Mouse (Mus musculus): ENCODE data around the gene Rad51b. TPM values are rescaled to one million over a fixed set of nuclear protein-coding genes. Genes with fewer than 3 reads are reported as not detected.

The Rad51b gene
- total RNA-seq, 2 experiments from 2014 or later: 0.47 to 0.69 TPM

DNA sequence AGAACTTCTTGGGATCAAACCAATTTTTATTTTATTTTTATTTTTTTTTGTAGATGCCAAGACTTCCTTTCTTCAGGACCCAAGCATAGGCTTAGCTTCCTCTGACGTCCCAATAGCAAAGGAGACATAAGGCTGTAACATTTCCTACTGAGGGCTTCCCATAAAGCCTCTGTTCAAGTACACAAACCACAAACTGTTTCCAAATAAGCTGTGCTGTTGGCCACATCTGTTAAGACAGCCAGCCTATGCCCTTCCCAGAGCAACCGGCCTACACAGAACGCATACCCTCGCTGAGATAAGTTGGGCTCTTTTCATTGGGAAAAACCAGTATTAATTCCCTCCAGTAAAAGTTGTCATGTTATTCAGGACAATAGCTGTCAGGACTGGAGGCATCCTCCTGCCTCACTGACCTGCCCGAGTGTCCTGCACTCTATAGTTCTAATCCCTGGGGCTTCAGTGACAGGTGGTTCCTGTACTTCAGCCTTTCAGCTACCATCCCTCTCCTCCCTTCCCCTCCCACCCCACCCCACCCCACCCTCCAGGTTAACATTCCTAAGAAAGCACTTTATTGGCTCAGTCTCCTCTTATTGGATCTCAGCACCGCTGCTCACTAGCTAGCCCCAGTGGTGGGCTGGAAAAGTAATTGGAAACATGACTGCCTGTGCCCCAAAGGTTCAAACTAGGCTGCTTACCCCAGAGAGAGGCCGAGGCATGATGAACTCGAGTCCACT is 523.3 kb downstream of the Rad51b start:
- DNase-seq (ENCODE audit: low spot score in 2 of 2): no peak

DNA sequence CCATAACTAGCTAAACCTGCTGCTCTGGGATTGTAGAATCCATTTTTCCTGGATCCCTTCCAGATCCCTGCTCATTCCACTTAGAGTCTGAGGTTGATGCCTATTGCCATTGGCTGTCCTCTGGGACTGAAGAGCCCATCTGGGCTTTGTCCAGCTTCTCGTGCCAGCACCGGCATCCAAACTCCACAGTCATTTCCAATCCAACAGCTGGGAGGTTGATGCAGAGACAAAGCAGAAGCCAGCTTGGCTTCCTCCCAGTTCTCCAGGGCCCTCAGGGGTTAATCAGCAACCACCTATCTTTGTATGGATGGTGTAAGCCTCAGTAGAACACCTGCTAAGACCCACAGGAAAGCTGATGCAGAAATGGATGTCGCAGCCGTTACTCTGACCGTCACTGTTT is 524.8 kb downstream of the Rad51b start:
- DNase-seq (ENCODE audit: low spot score in 2 of 2): peak; percentile 48 to 52

DNA sequence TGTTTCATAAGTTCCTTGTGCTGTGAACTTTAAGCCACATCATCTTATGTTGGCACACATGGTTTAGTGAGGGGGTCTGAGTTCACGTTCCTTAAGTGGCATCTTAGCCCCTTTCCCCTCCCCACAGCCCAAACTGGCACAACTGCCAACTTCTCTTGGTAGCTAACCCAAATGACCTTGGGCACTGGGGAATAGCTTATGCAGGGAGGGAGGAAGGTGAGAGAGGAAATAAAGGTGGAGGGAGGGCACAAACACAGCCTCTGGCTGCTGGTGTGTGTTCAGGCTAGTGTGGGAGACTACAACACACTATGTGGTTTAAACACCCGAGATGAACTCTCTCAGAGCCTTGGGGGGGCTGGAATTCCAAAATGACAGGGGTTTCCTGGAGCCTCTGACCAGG is 525.3 kb downstream of the Rad51b start:
- no peak for DNase-seq (ENCODE audit: low spot score in 2 of 2)

DNA sequence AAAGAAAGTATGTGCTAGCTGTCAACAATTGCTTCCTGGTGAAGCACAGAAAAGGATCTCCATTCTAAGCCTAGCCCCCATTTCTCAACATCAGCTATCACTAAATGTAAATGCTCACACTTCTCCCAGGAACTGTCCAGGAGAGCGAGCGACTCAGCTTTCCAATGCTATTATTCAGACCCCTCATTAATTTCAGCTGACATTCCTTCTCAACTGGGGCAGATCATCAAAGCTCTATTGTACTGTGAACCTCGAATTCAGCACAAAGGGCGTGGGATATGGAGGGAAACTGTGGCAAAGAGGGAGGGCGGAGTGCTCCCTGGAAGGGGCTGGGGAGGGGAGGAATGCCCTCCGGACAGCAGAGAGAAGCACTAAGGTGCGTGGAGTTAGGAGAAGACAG is 528.8 kb downstream of the Rad51b start:
- no peak for DNase-seq (ENCODE audit: low spot score in 2 of 2)

DNA sequence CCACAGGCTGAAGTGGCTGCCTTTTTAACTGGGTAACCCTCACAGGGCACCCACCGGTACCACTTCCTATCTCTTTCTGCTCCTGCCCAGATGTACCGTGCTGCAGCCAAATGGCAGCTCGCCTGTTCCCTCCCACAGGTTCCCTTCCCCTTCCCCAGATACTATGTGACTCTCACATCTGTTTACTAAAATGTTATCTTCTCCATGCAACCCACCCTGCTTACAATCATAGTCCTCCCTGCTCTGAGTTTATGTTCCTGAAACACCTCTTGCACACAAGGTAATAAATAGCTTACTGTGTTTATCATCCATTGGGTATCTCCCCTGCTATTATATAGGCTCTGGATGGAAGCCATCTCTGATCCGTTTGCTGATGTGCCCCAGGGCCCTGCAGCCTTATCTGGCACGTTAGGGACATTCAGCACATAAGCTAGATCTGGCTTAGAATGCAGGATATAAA is 530.2 kb downstream of the Rad51b start:
- no peak for DNase-seq (ENCODE audit: low spot score in 2 of 2)

DNA sequence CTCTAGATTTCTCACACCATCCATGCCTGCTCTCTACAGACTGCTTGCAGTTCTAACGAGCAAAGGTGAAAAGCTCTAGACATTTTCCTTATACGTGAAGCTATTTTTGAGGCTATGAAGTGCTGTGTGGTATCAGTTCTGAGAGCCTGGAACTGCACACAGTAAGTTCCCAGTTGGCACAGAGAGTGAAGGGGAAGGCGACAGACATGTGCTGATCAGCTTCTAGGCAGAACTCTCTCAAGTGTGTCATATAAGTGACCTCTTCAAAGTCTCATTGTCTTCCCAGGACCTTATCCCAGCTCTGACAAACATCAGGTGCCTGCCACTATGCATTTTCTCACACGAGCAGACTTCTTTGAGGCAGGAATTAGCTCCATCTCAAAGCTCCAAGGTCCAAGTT is 530.7 kb downstream of the Rad51b start:
- no peak for DNase-seq (ENCODE audit: low spot score in 2 of 2)

DNA sequence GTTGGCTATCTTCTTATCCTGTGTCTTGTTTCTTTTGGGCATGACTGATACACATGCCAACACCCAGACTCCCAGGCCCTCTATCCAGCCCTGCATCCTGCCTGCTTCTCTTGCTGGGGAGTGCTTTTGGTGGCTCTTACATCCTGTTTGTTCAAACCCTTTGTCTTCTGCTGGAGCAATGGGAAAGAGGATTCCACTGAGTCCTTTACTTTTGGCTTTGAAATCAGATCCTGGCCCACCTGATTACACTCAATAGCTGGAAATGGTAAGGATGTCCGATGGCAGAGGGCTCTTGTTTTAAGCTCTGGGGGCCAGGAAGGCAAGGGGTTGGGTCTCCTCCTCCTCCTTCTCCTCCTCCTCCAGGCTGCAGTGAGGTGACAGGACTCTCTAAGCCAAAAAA is 533.6 kb downstream of the Rad51b start:
- DNase-seq (ENCODE audit: low spot score in 2 of 2): no peak

DNA sequence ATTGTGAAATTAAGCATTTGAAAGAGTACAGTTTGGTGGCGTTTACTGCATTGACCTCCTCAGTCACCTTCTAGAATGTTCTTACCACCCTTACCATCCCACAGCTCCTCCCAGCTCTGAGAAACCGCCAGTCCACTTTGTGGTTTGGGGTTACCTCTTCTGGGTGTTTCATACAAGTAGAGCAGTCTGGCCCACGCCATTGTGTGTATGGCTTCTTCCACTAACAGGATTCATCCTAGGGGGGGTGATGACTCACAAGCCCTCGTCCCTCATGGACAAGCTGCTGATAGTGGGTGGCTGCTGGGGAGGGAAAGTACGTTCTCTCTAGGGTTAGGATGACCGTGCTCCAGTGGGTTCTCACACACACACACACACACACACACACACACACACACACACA is 535.5 kb downstream of the Rad51b start:
- DNase-seq (ENCODE audit: low spot score in 2 of 2): no peak

DNA sequence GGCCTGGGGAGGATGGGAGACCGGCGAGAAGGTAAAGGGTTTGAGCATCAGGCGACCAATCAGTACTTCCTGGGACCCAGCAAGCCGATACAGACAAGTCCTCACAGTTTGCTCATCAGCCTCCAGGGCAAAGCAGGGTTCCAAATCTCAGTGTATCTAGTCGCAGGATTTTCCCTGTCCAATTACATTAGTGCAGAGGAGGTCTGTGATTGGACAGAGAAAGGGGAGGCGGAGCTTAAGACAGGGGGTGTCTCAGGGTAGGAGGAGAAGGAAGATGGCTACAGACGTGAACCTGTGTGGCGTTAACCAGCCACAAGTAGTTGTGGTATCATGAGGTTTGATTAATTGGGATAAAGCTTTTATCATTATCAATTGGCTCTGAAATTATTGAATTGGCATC is 538.4 kb downstream of the Rad51b start:
- no peak for DNase-seq (ENCODE audit: low spot score in 2 of 2)

DNA sequence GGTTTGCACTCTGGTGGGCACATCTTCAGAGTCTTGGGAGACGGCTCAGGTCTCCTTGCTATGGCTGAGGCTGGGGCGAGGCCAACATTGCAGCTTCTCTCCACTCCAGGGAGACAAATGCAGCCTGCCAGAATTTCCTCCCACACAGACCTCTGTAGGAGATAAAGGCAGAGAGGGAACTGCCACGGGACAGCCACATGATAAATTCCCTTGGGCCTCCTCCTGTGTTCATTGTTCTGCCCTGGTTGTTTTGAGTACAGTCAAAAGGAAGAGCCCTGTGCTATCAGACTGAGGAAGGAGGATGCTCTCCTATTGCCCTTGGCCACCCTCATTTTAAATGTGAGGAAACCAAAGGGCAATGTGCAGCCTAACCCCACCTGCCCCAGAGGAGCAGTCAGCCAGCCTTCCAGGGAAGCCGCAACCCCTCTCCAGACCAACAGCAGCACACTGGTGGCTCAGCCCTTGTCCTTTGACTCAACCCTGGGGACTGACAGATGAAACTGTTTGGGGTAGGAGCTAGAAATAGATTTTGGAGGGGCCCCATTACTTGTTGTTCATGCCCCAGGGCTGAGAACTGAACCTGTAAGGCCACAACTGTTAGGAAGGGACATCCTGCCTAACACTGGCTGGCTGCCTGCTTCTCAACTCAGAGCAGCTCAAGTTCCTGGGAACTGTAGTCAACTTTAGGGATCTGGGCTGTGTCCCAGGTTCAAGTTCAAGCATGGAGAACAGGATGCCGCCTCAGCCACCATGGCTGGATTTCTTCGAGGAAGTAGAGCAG is 541.3 kb downstream of the Rad51b start:
- DNase-seq (ENCODE audit: low spot score in 2 of 2): no peak

DNA sequence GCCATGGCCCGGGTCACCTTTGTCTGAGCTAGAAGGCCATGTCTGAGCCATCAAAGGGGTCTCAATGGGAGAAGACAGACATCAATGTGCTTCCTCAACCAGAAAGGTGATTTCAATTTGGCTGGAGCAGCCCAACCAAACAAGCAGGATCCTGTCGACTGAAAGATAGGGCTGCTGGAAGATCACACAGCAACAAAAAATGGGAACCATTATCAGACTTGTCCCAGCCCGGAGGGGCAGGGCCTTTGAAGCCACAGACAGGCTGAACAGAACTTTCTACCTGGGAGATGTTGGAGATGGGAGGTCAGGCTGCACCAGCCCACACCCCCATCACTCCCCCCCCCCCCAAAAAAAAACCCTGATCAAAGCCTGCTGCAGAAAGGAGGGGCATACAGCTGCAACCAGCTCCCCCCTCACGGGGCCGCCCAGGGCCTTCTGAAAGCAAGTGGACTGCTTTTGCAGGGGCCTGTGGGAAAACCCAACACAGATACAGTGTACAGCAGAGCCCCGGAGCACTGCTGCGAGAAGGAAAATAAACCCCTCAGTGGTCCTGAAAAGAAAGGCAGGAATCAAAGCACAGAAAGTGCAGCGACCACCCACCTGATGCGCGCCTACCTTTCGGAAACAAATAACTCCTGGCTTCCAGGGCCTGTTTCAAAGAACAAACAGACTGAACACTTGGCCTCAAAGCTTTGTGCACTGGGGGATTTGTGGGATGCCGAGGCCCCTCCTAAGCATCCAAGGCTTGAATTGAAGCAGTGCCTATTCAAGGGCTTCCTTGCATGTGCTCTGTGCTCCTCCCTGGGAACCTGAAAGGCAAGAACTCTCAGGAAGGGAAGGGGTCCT is 542.2 kb downstream of the Rad51b start:
- DNase-seq (ENCODE audit: low spot score in 2 of 2): no peak

DNA sequence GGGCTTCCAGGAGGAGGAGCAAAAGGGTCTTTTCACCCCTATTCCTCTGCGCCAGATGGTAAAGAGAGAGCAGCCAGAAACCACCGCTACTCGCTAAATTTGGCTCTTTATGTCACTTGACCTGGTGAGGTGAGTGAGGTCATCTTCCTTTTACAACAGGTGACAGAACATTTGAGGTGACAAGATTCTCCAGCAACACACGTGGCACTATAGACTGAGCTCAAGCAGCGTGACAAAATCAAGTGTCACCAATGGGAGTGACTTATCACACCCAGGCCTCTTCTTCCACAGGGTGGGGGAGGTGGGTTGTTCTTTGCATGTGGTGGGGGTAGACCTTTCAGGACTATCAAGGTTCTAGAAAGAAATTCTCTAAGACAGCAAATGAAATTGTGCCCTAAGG is 543.4 kb downstream of the Rad51b start:
- DNase-seq (ENCODE audit: low spot score in 2 of 2): no peak

DNA sequence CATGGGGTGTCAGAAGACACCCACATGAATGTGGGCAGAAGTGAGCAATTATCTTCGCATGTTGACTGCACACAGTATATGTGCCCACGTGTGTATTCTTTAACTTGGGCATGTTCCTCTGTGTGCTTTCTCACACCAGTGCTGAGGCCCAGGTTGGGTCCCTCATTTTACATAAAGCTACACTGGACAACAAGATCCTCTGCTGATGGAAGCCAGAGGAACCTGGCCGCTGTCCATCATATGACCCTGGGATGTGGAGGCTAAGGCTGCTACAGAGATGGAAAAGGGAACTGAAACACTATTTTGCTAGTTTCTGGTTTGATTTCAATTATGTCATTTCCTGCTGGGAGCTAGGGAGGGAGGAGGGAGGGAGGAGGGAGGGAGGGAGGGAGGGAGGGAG is 544.2 kb downstream of the Rad51b start:
- no peak for DNase-seq (ENCODE audit: low spot score in 2 of 2)

DNA sequence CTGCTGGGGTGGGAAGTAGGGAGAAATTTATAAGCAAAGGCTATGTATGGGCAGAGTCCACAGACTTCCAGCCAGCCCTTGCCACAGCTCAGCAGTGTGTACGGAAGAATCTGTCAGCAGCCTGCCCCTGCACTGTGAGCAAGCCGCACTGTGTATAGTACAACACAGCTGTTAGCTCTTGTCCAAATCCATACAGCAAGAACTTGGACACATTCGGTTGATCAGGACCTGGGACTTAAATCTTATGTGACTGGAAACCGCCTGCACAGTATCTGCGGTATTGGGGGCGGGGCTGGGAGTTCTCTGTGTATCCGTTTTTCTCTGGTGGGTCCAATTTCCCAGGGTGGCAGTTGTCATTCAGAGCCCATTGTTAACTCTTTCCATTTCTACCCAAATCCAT is 545.2 kb downstream of the Rad51b start:
- DNase-seq (ENCODE audit: low spot score in 2 of 2): no peak

DNA sequence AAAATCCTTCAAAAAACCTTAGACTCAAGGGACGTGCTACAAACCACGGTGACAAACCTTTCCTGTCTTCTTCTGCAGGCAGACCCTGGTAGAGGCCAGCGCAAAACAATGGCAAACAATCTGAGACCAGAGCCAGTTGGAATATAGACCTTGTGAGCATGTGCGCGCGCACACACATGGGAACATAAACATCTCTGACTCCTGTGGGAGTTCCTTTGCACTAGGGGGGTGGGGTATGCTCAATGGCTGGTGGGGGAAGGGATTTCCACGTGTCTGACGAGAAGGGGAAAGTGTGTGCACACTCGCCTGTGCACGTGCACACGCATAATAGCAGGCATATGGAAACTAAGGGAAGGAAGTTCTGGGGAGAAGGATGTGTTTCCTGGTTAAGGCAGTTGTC is 545.9 kb downstream of the Rad51b start:
- DNase-seq (ENCODE audit: low spot score in 2 of 2): no peak

DNA sequence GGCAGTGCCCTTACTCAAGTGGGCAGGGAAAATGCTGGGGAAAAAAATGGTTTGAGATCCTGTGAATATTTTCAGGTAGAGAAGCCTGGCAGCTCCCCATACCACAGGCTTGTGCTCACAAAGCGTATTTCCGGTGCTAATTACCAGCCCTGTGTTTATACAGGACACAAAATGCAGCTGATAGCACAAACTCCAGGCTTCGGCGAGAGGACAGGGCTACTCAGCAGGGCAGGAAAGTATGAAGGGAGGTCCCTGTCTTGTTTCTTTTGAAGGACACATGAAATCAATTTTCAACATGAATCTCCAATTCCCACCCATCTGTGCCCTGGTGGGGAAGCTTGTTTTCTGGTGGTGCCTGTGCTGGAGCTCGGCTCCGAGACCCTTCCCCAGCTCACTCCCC is 546.4 kb downstream of the Rad51b start:
- no peak for DNase-seq (ENCODE audit: low spot score in 2 of 2)

DNA sequence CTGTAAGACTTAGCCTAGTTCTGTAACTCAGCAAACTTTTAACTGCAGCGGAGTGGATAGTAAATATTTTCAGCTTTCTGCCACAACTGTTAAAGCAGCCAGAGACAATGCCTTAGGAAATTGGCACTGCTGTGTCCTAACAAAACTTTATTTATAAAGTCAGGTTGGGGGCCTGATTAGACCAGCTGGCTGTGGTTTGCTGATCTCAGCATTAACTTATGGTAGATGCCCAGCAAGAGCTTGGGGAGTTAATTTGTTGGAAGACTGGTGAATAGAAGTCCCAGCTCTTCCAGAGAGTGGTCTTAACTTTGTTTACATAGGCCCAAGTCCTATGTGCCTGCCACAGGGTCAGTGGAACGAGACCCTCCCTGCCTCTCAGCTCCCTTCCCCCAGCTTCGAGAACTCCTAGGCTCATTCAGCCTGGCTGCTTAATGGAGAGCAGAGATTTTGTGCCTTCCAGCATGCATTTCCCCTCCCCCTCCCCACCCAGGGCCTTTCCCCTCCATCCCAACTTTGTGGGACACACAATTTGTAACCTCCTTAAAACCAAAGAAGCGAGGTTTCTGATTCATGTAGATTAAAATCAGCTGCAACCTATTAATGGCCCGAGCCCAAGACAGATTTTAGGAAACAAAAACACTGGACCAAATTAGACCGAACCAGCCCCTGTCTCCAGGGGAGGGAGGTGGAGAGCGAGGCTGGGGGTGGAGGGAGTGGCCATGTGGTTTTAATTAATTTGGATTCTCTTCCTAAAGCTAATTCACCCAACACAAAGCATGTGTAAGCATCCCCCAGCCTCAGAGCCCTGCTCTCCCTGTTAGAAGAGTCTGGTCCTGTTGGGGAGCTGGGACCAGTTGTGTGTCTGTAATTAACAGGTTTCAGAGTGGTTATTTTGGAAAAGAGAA is 549.4 kb downstream of the Rad51b start:
- no peak for DNase-seq (ENCODE audit: low spot score in 2 of 2)

DNA sequence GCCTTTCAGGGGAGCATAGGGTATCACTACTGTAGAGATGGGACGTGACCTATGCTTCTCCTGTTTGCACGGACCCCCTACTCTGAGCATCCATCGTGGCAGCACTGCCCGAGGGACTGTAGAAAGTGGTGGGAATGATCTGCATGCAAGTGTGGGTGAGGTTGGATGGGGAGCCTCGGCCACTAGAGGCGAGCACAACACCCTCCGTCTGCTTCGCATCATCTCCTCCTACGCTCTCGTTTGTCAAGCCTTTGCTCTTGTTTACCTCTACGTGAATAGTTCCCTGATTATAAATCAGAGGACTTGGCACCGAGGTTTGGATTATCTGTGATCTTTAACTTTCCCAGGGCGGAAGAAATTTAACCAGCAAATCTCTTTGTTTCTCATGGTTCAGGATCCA is 551.5 kb downstream of the Rad51b start:
- DNase-seq (ENCODE audit: low spot score in 2 of 2): no peak

DNA sequence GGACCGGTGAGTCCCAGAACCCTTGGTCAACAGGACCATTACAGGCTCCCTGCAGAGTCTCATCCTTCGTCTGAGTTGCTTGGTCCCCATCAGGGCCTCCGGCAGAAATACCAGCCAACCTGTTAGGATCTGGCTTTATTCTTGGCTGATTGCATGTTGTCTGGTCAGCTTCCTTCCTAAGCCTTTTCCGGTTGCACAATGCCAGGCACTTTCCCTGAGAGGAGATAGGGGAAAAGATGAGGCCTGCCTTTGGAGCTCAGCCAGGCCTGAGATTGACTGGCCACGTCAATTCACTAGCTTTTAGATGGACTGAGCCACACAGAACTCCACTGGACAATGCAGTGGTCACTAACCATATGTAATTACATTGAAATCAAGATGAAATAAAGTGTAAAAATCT is 552.9 kb downstream of the Rad51b start:
- no peak for DNase-seq (ENCODE audit: low spot score in 2 of 2)

DNA sequence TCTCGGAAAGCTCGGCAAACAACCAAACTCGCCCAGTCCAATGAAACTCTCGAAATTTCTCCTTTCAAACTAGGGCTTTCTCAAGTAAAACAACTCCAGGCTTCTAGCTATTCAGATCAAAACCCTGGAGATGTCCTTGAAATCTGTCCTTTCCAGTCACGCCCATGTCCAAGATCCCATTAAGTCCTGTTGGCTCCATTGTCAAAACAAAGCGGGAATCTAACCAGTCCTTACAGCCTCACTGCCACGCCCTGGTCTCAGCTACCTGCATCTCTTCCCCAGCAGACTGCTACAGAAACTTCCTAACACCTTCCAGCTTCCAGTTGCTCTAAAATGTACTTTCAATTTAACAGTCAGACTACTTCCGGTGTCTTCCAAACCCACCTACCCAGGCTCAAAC is 554.8 kb downstream of the Rad51b start:
- DNase-seq (ENCODE audit: low spot score in 2 of 2): no peak

DNA sequence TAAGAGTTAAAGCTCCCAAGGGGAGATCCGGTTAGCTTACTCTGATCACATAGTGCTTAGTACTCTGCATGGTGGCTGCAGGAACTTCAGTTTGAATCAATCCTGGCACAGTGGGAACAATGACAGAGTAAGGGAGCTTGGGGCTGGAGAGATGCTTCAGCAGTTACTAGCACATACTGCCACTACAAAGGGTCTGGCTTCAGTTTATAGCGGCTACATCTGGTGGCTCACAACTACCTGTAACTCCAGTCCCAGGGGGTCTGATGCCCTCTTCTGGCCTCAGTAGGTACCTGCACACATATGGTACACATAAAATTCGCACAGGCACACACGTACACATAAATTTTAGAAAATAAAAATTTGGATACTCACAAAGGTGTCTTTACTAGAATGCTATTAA is 555.5 kb downstream of the Rad51b start:
- no peak for DNase-seq (ENCODE audit: low spot score in 2 of 2)
